Mouse (Mus musculus) forebrain, embryonic 16.5 days (tissue): ENCODE data around the gene Tap2. TPM values are rescaled to one million over a fixed set of nuclear protein-coding genes. Genes with fewer than 3 reads are reported as not detected.
A peak's percentile ranks its signal among the peaks of the same experiment; 100 is the strongest.

Experiments used
- ATAC-seq: fragments of 200-750 bp; cut with Nextera tagmentation; 2 replicates; pipeline ENCODE4 v1.8.0; 2017; ENCODE audit warnings: mild to moderate bottlenecking, moderate library complexity
- H3K27ac ChIP-seq: fragments of 300-500 bp; sonication (generic); 2 replicates; pipeline ENCODE4 v1.5.1; 2014; ENCODE audit warnings: low read length, control low read depth
- H3K27me3 ChIP-seq: fragments of 300-500 bp; sonication (generic); replicated peaks from 2 replicates; pipeline ENCODE4 v1.6.1; 2014; ENCODE audit warnings: low read length; ENCODE audit not compliant: control insufficient read depth, insufficient read depth
- H3K36me3 ChIP-seq: fragments of 300-500 bp; sonication (generic); 2 replicates; pipeline ENCODE4 v1.6.1; 2014; ENCODE audit not compliant: control insufficient read depth, insufficient read depth
- H3K4me1 ChIP-seq: fragments of 300-500 bp; sonication (generic); replicated peaks from 2 replicates; pipeline ENCODE4 v1.6.1; 2014; ENCODE audit warnings: low read length; ENCODE audit not compliant: control insufficient read depth, insufficient read depth
- H3K4me2 ChIP-seq: fragments of 300-500 bp; sonication (generic); 2 replicates; pipeline ENCODE4 v1.6.1; 2014; ENCODE audit warnings: mild to moderate bottlenecking, low read length, control low read depth
- H3K4me3 ChIP-seq: fragments of 300-500 bp; sonication (generic); replicated peaks from 2 replicates; pipeline ENCODE4 v1.5.1; 2014; ENCODE audit warnings: mild to moderate bottlenecking, low read length, control low read depth
- H3K9ac ChIP-seq: fragments of 300-500 bp; sonication (generic); replicated peaks from 2 replicates; pipeline ENCODE4 v1.6.1; 2014; ENCODE audit warnings: low read depth, low read length, control low read depth
- H3K9me3 ChIP-seq: fragments of 300-500 bp; sonication (generic); 2 replicates; pipeline ENCODE4 v1.6.1; 2016; ENCODE audit warnings: low read length; ENCODE audit not compliant: control insufficient read depth
- whole genome bisulfite sequencing: fragments of 180-500 bp; shearing (Covaris S2); extraction: QIAGEN DNeasy Blood & Tissue Kit; methylation state at CpG from one replicate; pipeline ENCODE4 v1.1.7; 2014; 5-methylcytosine and 5-hydroxymethylcytosine counted together
- polyA plus RNA-seq: library from polyadenylated mRNA; unstranded; fragments of >200 nt; fragmentation: Nextera tagmentation; extraction: Ambion mirVana; gene quantifications from 2 replicates; pipeline ENCODE4 v1.2.1, GENCODE M21; 2015

The Tap2 gene
- polyA plus RNA-seq, 1 experiment from 2014 or later = 1.6 TPM

GRCm38 (mm10) chr17:34236691-34237090 is 33.4 kb downstream of the Tap2 start:
- H3K9ac ChIP-seq = no peak overlapping the region
- no peak for ATAC-seq
- H3K27ac ChIP-seq = no peak overlapping the region
- H3K4me2 ChIP-seq = no peak overlapping the region
- 77% methylated on average over 5 of the region's 5 CpGs for WGBS
- no peak overlapping the region for H3K4me3 ChIP-seq
- H3K4me1 ChIP-seq = no peaks in the 10 kb centered on the region
- H3K27me3 ChIP-seq = no peaks in the 10 kb centered on the region
- H3K9me3 ChIP-seq = 0 out of 2 replicates have a peak, but pooled peaks cover 2% of the 10 kb centered on the region
- H3K36me3 ChIP-seq = no peaks in the 10 kb centered on the region

GRCm38 (mm10) chr17:34237741-34238140 is 34.4 kb downstream of the Tap2 start:
- WGBS = 79% methylated on average over 3 of the region's 3 CpGs
- ATAC-seq = no peak
- no peaks in the 10 kb centered on the region for H3K4me1 ChIP-seq
- H3K36me3 ChIP-seq = no peaks in the 10 kb centered on the region
- H3K9me3 ChIP-seq = 0 out of 2 replicates have a peak, but pooled peaks cover 2% of the 10 kb centered on the region
- no peaks in the 10 kb centered on the region for H3K27me3 ChIP-seq
- H3K9ac ChIP-seq = no peak overlapping the region
- H3K4me2 ChIP-seq = no peak overlapping the region
- no peak overlapping the region for H3K4me3 ChIP-seq
- H3K27ac ChIP-seq = no peak overlapping the region

- Histone ChIP-seq H3K9ac (no peak within 1 kb of the TSS), H3K4me1 (no peaks in the 10 kb centered on the region), H3K27ac (no peak within 1 kb of the TSS), H3K36me3 (no peaks in the 10 kb centered on the region), H3K4me2 (no peak within 1 kb of the TSS), H3K27me3 (no peaks in the 10 kb centered on the region), H3K9me3 (0 out of 2 replicates have a peak, but pooled peaks cover 2% of the 10 kb centered on the region), H3K4me3 (no peak within 1 kb of the TSS)
- WGBS = 62% methylated on average over 3 of the region's 3 CpGs
- ATAC-seq = peak; percentile 45; the same call in 1 of the 2 replicates
Measured at GRCm38 (mm10) chr17:34238706-34239105, 35.4 kb downstream of the Tap2 start, which contains the start of gene H2-Ob. H2-Ob (plus strand) TSS chr17:34238903.

GRCm38 (mm10) chr17:34239601-34240041 is 36.3 kb downstream of the Tap2 start:
- no peaks in the 10 kb centered on the region for H3K4me1 ChIP-seq
- 75% methylated on average over 10 of the region's 10 CpGs for WGBS
- no peak overlapping the region for H3K27ac ChIP-seq
- H3K36me3 ChIP-seq = no peaks in the 10 kb centered on the region
- no peak for ATAC-seq
- H3K9me3 ChIP-seq = 0 out of 2 replicates have a peak, but pooled peaks cover 2% of the 10 kb centered on the region
- no peak overlapping the region for H3K9ac ChIP-seq
- H3K4me3 ChIP-seq = no peak overlapping the region
- no peaks in the 10 kb centered on the region for H3K27me3 ChIP-seq
- no peak overlapping the region for H3K4me2 ChIP-seq

GRCm38 (mm10) chr17:34240366-34240765 is 37.0 kb downstream of the Tap2 start:
- ATAC-seq = no peak
- no peak overlapping the region for H3K27ac ChIP-seq
- H3K27me3 ChIP-seq = no peaks in the 10 kb centered on the region
- 76% methylated on average over 3 of the region's 3 CpGs for WGBS
- no peak overlapping the region for H3K9ac ChIP-seq
- H3K4me2 ChIP-seq = no peak overlapping the region
- no peaks in the 10 kb centered on the region for H3K36me3 ChIP-seq
- H3K4me1 ChIP-seq = no peaks in the 10 kb centered on the region
- no peak overlapping the region for H3K4me3 ChIP-seq
- 0 out of 2 replicates have a peak, but pooled peaks cover 2% of the 10 kb centered on the region for H3K9me3 ChIP-seq

GRCm38 (mm10) chr17:34240916-34241315 is 37.6 kb downstream of the Tap2 start:
- 81% methylated on average over 6 of the region's 6 CpGs for WGBS
- Histone ChIP-seq H3K27me3 (no peaks in the 10 kb centered on the region), H3K9ac (no peak overlapping the region), H3K4me1 (no peaks in the 10 kb centered on the region), H3K27ac (no peak overlapping the region), H3K4me3 (no peak overlapping the region), H3K36me3 (no peaks in the 10 kb centered on the region), H3K9me3 (0 out of 2 replicates have a peak, but pooled peaks cover 2% of the 10 kb centered on the region), H3K4me2 (no peak overlapping the region)
- ATAC-seq = no peak

- WGBS = 73% methylated on average over 4 of the region's 4 CpGs
- no peaks in the 10 kb centered on the region for H3K4me1 ChIP-seq
- H3K4me3 ChIP-seq = no peak overlapping the region
- H3K9ac ChIP-seq = no peak overlapping the region
- no peaks in the 10 kb centered on the region for H3K36me3 ChIP-seq
- ATAC-seq = no peak
- H3K27me3 ChIP-seq = no peaks in the 10 kb centered on the region
- H3K9me3 ChIP-seq = 0 out of 2 replicates have a peak, but pooled peaks cover 2% of the 10 kb centered on the region
- H3K27ac ChIP-seq = no peak overlapping the region
- no peak overlapping the region for H3K4me2 ChIP-seq
Measured at GRCm38 (mm10) chr17:34244656-34245055, 41.3 kb downstream of the Tap2 start.

- no peak for ATAC-seq
- no peaks in the 10 kb centered on the region for H3K36me3 ChIP-seq
Measured at GRCm38 (mm10) chr17:34247047-34247446, 43.7 kb downstream of the Tap2 start.

GRCm38 (mm10) chr17:34248764-34249163 is 45.4 kb downstream of the Tap2 start:
- H3K27ac ChIP-seq = no peak overlapping the region
- H3K4me3 ChIP-seq = no peak overlapping the region
- no peaks in the 10 kb centered on the region for H3K9me3 ChIP-seq
- WGBS = 70% methylated on average over 2 of the region's 2 CpGs
- no peaks in the 10 kb centered on the region for H3K36me3 ChIP-seq
- H3K4me2 ChIP-seq = no peak overlapping the region
- H3K9ac ChIP-seq = no peak overlapping the region
- H3K4me1 ChIP-seq = no peaks in the 10 kb centered on the region
- ATAC-seq = no peak
- no peaks in the 10 kb centered on the region for H3K27me3 ChIP-seq

More at GRCm38 (mm10) chr17:34247047-34247446, 43.7 kb downstream of the Tap2 start:
- Histone ChIP-seq H3K27ac (no peak overlapping the region), H3K27me3 (no peaks in the 10 kb centered on the region), H3K4me1 (no peaks in the 10 kb centered on the region), H3K4me2 (no peak overlapping the region), H3K9ac (no peak overlapping the region), H3K9me3 (no peaks in the 10 kb centered on the region), H3K4me3 (no peak overlapping the region)
- WGBS = 88% methylated on average over 3 of the region's 3 CpGs

GRCm38 (mm10) chr17:34249361-34249760 is 46.0 kb downstream of the Tap2 start:
- Histone ChIP-seq H3K36me3 (no peaks in the 10 kb centered on the region), H3K4me1 (no peaks in the 10 kb centered on the region), H3K27ac (no peak overlapping the region), H3K9ac (no peak overlapping the region), H3K4me3 (no peak overlapping the region), H3K4me2 (no peak overlapping the region), H3K9me3 (no peaks in the 10 kb centered on the region), H3K27me3 (no peaks in the 10 kb centered on the region)
- ATAC-seq = no peak
- WGBS = 43% methylated on average over 3 of the region's 3 CpGs
